Mouse (Mus musculus): ENCODE data around the gene Krtap1-3. TPM values are rescaled to one million over a fixed set of nuclear protein-coding genes. Genes with fewer than 3 reads are reported as not detected.

Krtap1-3 gene
- polyA plus RNA-seq (2015; fragmentation: Illumina TruSeq; extraction: RNeasy Lipid Tissue Mini Kit (QIAGEN cat#74804); ENCODE audit: low read depth, low replicate concordance): not detected

GRCm38 (mm10) chr11:99590981-99591380, at the start of gene Krtap1-3:
Gene Krtap1-3 (minus strand): TSS chr11:99591339.

GRCm38 (mm10) chr11:99634653-99635134, 43.6 kb upstream of the Krtap1-3 start, which contains the start of gene Krtap4-2:
Gene Krtap4-2 (minus strand): TSS chr11:99635084.

GRCm38 (mm10) chr11:99628138-99628537, 37.0 kb upstream of the Krtap1-3 start, which contains the start of gene Krtap4-1:
Gene Krtap4-1 (minus strand): TSS chr11:99628238.

GRCm38 (mm10) chr11:99620335-99620734, 29.2 kb upstream of the Krtap1-3 start, which contains the start of gene Gm11562:
Gene Gm11562 (minus strand): TSS chr11:99620435.

GRCm38 (mm10) chr11:99614796-99615363, 23.7 kb upstream of the Krtap1-3 start, which contains the start of gene Krtap2-4:
Gene Krtap2-4 (minus strand): TSS chr11:99614846.

GRCm38 (mm10) chr11:99610089-99610488, 18.9 kb upstream of the Krtap1-3 start, which contains the start of gene Gm11937:
Gene Gm11937 (minus strand): TSS chr11:99610189.

GRCm38 (mm10) chr11:99603208-99603607, 12.1 kb upstream of the Krtap1-3 start, which contains the start of gene Gm11938:
Gene Gm11938 (minus strand): TSS chr11:99603308.

GRCm38 (mm10) chr11:99597742-99598141, 6.6 kb upstream of the Krtap1-3 start, which contains the start of gene Krtap9-3:
Gene Krtap9-3 (minus strand): TSS chr11:99598105.

GRCm38 (mm10) chr11:99583245-99583704, 7.9 kb downstream of the Krtap1-3 start, which contains the start of gene Krtap1-4:
Gene Krtap1-4 (minus strand): TSS chr11:99583654.

GRCm38 (mm10) chr11:99580636-99581035, 10.5 kb downstream of the Krtap1-3 start, which contains the start of gene Krtap1-5:
Gene Krtap1-5 (minus strand): TSS chr11:99581016.

GRCm38 (mm10) chr11:99566530-99566929, 24.6 kb downstream of the Krtap1-3 start, which contains the start of gene Krtap3-1:
Gene Krtap3-1 (minus strand): TSS chr11:99566630.

GRCm38 (mm10) chr11:99559366-99559765, 31.8 kb downstream of the Krtap1-3 start, which contains the start of gene Gm11939:
Gene Gm11939 (minus strand): TSS chr11:99559466.

GRCm38 (mm10) chr11:99556753-99557152, 34.4 kb downstream of the Krtap1-3 start, which contains the start of gene Krtap3-2:
Gene Krtap3-2 (minus strand): TSS chr11:99556853.

GRCm38 (mm10) chr11:99550765-99551164, 40.4 kb downstream of the Krtap1-3 start, which contains the start of gene Krtap3-3:
Gene Krtap3-3 (minus strand): TSS chr11:99550865.

Other genes with a start within 250 kb of the Krtap1-3 start
- gene Krt27, start 240.2 kb downstream of the Krtap1-3 start, polyA plus RNA-seq (2015; fragmentation: Illumina TruSeq; extraction: RNeasy Lipid Tissue Mini Kit (QIAGEN cat#74804); ENCODE audit: low read depth, low replicate concordance): not detected
- not detected for gene Krt28, start 216.4 kb downstream of the Krtap1-3 start, polyA plus RNA-seq (2015; fragmentation: Illumina TruSeq; extraction: RNeasy Lipid Tissue Mini Kit (QIAGEN cat#74804); ENCODE audit: low read depth, low replicate concordance)
- 18.1 TPM for gene Krt10, start 202.0 kb downstream of the Krtap1-3 start, polyA plus RNA-seq (2015; fragmentation: Illumina TruSeq; extraction: RNeasy Lipid Tissue Mini Kit (QIAGEN cat#74804); ENCODE audit: low read depth, low replicate concordance)
- gene Krt12, start 169.1 kb downstream of the Krtap1-3 start, polyA plus RNA-seq (2015; fragmentation: Illumina TruSeq; extraction: RNeasy Lipid Tissue Mini Kit (QIAGEN cat#74804); ENCODE audit: low read depth, low replicate concordance): 13.0 TPM
- gene Krt20, start 153.2 kb downstream of the Krtap1-3 start, polyA plus RNA-seq (2015; fragmentation: Illumina TruSeq; extraction: RNeasy Lipid Tissue Mini Kit (QIAGEN cat#74804); ENCODE audit: low read depth, low replicate concordance): 0.22 TPM
- gene Krt23, start 98.2 kb downstream of the Krtap1-3 start, polyA plus RNA-seq (2015; fragmentation: Illumina TruSeq; extraction: RNeasy Lipid Tissue Mini Kit (QIAGEN cat#74804); ENCODE audit: low read depth, low replicate concordance): not detected
- gene Krt39, start 70.0 kb downstream of the Krtap1-3 start, polyA plus RNA-seq (2015; fragmentation: Illumina TruSeq; extraction: RNeasy Lipid Tissue Mini Kit (QIAGEN cat#74804); ENCODE audit: low read depth, low replicate concordance): not detected
- not detected for gene Krt40, start 48.2 kb downstream of the Krtap1-3 start, polyA plus RNA-seq (2015; fragmentation: Illumina TruSeq; extraction: RNeasy Lipid Tissue Mini Kit (QIAGEN cat#74804); ENCODE audit: low read depth, low replicate concordance)
- gene Krtap3-3, start 40.5 kb downstream of the Krtap1-3 start, polyA plus RNA-seq (2015; fragmentation: Illumina TruSeq; extraction: RNeasy Lipid Tissue Mini Kit (QIAGEN cat#74804); ENCODE audit: low read depth, low replicate concordance): not detected
- not detected for gene Krtap3-2, start 34.5 kb downstream of the Krtap1-3 start, polyA plus RNA-seq (2015; fragmentation: Illumina TruSeq; extraction: RNeasy Lipid Tissue Mini Kit (QIAGEN cat#74804); ENCODE audit: low read depth, low replicate concordance)
- gene Gm11939, start 31.9 kb downstream of the Krtap1-3 start, polyA plus RNA-seq (2015; fragmentation: Illumina TruSeq; extraction: RNeasy Lipid Tissue Mini Kit (QIAGEN cat#74804); ENCODE audit: low read depth, low replicate concordance): not detected
- not detected for gene Krtap3-1, start 24.7 kb downstream of the Krtap1-3 start, polyA plus RNA-seq (2015; fragmentation: Illumina TruSeq; extraction: RNeasy Lipid Tissue Mini Kit (QIAGEN cat#74804); ENCODE audit: low read depth, low replicate concordance)
- gene Krtap1-5, start 10.3 kb downstream of the Krtap1-3 start, polyA plus RNA-seq (2015; fragmentation: Illumina TruSeq; extraction: RNeasy Lipid Tissue Mini Kit (QIAGEN cat#74804); ENCODE audit: low read depth, low replicate concordance): not detected
- gene Krtap1-4, start 7.7 kb downstream of the Krtap1-3 start, polyA plus RNA-seq (2015; fragmentation: Illumina TruSeq; extraction: RNeasy Lipid Tissue Mini Kit (QIAGEN cat#74804); ENCODE audit: low read depth, low replicate concordance): not detected
- gene Krtap9-3, start 6.8 kb upstream of the Krtap1-3 start, polyA plus RNA-seq (2015; fragmentation: Illumina TruSeq; extraction: RNeasy Lipid Tissue Mini Kit (QIAGEN cat#74804); ENCODE audit: low read depth, low replicate concordance): not detected
- not detected for gene Gm11938, start 12.0 kb upstream of the Krtap1-3 start, polyA plus RNA-seq (2015; fragmentation: Illumina TruSeq; extraction: RNeasy Lipid Tissue Mini Kit (QIAGEN cat#74804); ENCODE audit: low read depth, low replicate concordance)
- gene Gm11937, start 18.9 kb upstream of the Krtap1-3 start, polyA plus RNA-seq (2015; fragmentation: Illumina TruSeq; extraction: RNeasy Lipid Tissue Mini Kit (QIAGEN cat#74804); ENCODE audit: low read depth, low replicate concordance): not detected
- not detected for gene Krtap2-4, start 23.5 kb upstream of the Krtap1-3 start, polyA plus RNA-seq (2015; fragmentation: Illumina TruSeq; extraction: RNeasy Lipid Tissue Mini Kit (QIAGEN cat#74804); ENCODE audit: low read depth, low replicate concordance)
- gene Gm11562, start 29.1 kb upstream of the Krtap1-3 start, polyA plus RNA-seq (2015; fragmentation: Illumina TruSeq; extraction: RNeasy Lipid Tissue Mini Kit (QIAGEN cat#74804); ENCODE audit: low read depth, low replicate concordance): not detected
- gene Krtap4-1, start 36.9 kb upstream of the Krtap1-3 start, polyA plus RNA-seq (2015; fragmentation: Illumina TruSeq; extraction: RNeasy Lipid Tissue Mini Kit (QIAGEN cat#74804); ENCODE audit: low read depth, low replicate concordance): not detected
- not detected for gene Krtap4-2, start 43.7 kb upstream of the Krtap1-3 start, polyA plus RNA-seq (2015; fragmentation: Illumina TruSeq; extraction: RNeasy Lipid Tissue Mini Kit (QIAGEN cat#74804); ENCODE audit: low read depth, low replicate concordance)
- not detected for gene Krtap4-7, start 52.8 kb upstream of the Krtap1-3 start, polyA plus RNA-seq (2015; fragmentation: Illumina TruSeq; extraction: RNeasy Lipid Tissue Mini Kit (QIAGEN cat#74804); ENCODE audit: low read depth, low replicate concordance)
- gene Gm11555, start 58.9 kb upstream of the Krtap1-3 start, polyA plus RNA-seq (2015; fragmentation: Illumina TruSeq; extraction: RNeasy Lipid Tissue Mini Kit (QIAGEN cat#74804); ENCODE audit: low read depth, low replicate concordance): not detected
- gene Gm11563, start 67.6 kb upstream of the Krtap1-3 start, polyA plus RNA-seq (2015; fragmentation: Illumina TruSeq; extraction: RNeasy Lipid Tissue Mini Kit (QIAGEN cat#74804); ENCODE audit: low read depth, low replicate concordance): not detected
- gene Krtap4-6, start 74.6 kb upstream of the Krtap1-3 start, polyA plus RNA-seq (2015; fragmentation: Illumina TruSeq; extraction: RNeasy Lipid Tissue Mini Kit (QIAGEN cat#74804); ENCODE audit: low read depth, low replicate concordance): not detected
- gene Gm14190, start 99.4 kb upstream of the Krtap1-3 start, polyA plus RNA-seq (2015; fragmentation: Illumina TruSeq; extraction: RNeasy Lipid Tissue Mini Kit (QIAGEN cat#74804); ENCODE audit: low read depth, low replicate concordance): not detected
- gene Gm14180, start 143.0 kb upstream of the Krtap1-3 start, polyA plus RNA-seq (2015; fragmentation: Illumina TruSeq; extraction: RNeasy Lipid Tissue Mini Kit (QIAGEN cat#74804); ENCODE audit: low read depth, low replicate concordance): not detected
- not detected for gene Gm11595, start 181.6 kb upstream of the Krtap1-3 start, polyA plus RNA-seq (2015; fragmentation: Illumina TruSeq; extraction: RNeasy Lipid Tissue Mini Kit (QIAGEN cat#74804); ENCODE audit: low read depth, low replicate concordance)
- not detected for gene Krtap4-8, start 189.4 kb upstream of the Krtap1-3 start, polyA plus RNA-seq (2015; fragmentation: Illumina TruSeq; extraction: RNeasy Lipid Tissue Mini Kit (QIAGEN cat#74804); ENCODE audit: low read depth, low replicate concordance)
- gene Krtap4-9, start 193.9 kb upstream of the Krtap1-3 start, polyA plus RNA-seq (2015; fragmentation: Illumina TruSeq; extraction: RNeasy Lipid Tissue Mini Kit (QIAGEN cat#74804); ENCODE audit: low read depth, low replicate concordance): not detected
- gene Gm11596, start 202.1 kb upstream of the Krtap1-3 start, polyA plus RNA-seq (2015; fragmentation: Illumina TruSeq; extraction: RNeasy Lipid Tissue Mini Kit (QIAGEN cat#74804); ENCODE audit: low read depth, low replicate concordance): not detected
- not detected for gene Gm11569, start 207.6 kb upstream of the Krtap1-3 start, polyA plus RNA-seq (2015; fragmentation: Illumina TruSeq; extraction: RNeasy Lipid Tissue Mini Kit (QIAGEN cat#74804); ENCODE audit: low read depth, low replicate concordance)
- not detected for gene Gm11554, start 213.1 kb upstream of the Krtap1-3 start, polyA plus RNA-seq (2015; fragmentation: Illumina TruSeq; extraction: RNeasy Lipid Tissue Mini Kit (QIAGEN cat#74804); ENCODE audit: low read depth, low replicate concordance)
- gene Krtap4-13, start 218.6 kb upstream of the Krtap1-3 start, polyA plus RNA-seq (2015; fragmentation: Illumina TruSeq; extraction: RNeasy Lipid Tissue Mini Kit (QIAGEN cat#74804); ENCODE audit: low read depth, low replicate concordance): not detected
- not detected for gene Gm11564, start 224.3 kb upstream of the Krtap1-3 start, polyA plus RNA-seq (2015; fragmentation: Illumina TruSeq; extraction: RNeasy Lipid Tissue Mini Kit (QIAGEN cat#74804); ENCODE audit: low read depth, low replicate concordance)
- gene 2300003K06Rik, start 246.7 kb upstream of the Krtap1-3 start, polyA plus RNA-seq (2015; fragmentation: Illumina TruSeq; extraction: RNeasy Lipid Tissue Mini Kit (QIAGEN cat#74804); ENCODE audit: low read depth, low replicate concordance): not detected

All from brain, adult 10 weeks (tissue).